Mouse (Mus musculus) liver, adult 2 months (tissue): Measurements from ENCODE around the gene Zfp991.
"Not testable (repeated sequence)": the region's sequence is repeated elsewhere in the genome, so short reads cannot be mapped to it uniquely, and the experiment has no call there.

Experiments
- CTCF ChIP-seq: fragments of 200-500 bp; IDR thresholded peaks from 2 replicates; pipeline ENCODE4 v1.5.1; 2011; ENCODE audit warnings: low read depth, low read length, control low read depth
- POLR2A ChIP-seq: fragments of 200-500 bp; IDR thresholded peaks from 2 replicates; pipeline ENCODE4 v1.6.1; 2011; ENCODE audit warnings: low read length, control low read depth; ENCODE audit not compliant: insufficient read depth; ENCODE audit errors: extremely low read depth

DNA sequence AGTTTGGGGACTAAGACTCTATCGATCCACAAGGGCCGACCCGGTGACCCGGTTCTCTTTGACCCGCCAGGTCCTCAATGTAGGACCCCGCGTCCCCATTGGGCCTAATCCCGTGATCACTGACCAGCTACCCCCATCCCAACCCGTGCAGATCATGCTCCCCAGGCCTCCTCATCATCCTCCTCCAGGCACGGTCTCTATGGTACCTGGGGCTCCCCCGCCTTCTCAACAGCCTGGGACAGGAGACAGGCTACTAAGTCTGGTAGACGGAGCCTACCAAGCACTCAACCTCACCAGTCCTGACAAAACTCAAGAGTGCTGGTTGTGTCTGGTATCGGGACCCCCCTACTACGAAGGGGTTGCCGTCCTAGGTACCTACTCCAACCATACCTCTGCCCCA, 93.8 kb downstream of the Zfp991 start:
- TF ChIP-seq CTCF, POLR2A: not testable (repeated sequence)
